8 mouse cellular contexts compared by ENCODE assay signal in genomic region chr2:30743265-30743846, GRCm38 (mm10).
A peak's percentile ranks its signal among the peaks of the same experiment; 100 is the strongest.
DNase-seq lines count a peak whose midpoint lies in the region; ATAC-seq and TF ChIP-seq lines count a peak whose summit lies in the region.

No protein-coding gene starts in this region.

- no peak for DNase-seq in spleen, adult 2 months (ENCODE audit: low read depth in 1 of 2, low spot score in 2 of 2)
- no peak for DNase-seq in spleen, postnatal 10 days (ENCODE audit: low spot score in 2 of 2)
- no peak for DNase-seq in intestine, embryonic 14.5 days (ENCODE audit: low spot score)
- DNase-seq in cerebellum, adult 8-10 months: no peak
- no peak for DNase-seq in frontal cortex, postnatal 10 days (ENCODE audit: low spot score in 2 of 2)
- DNase-seq in ovary, postnatal 10 days (ENCODE audit: low spot score): no peak

- H3K4me3 ChIP-seq in spleen, adult 2 months (ENCODE audit: extremely low read depth, insufficient read depth, insufficient read length): no peak overlapping the region
- no peak overlapping the region for H3K4me3 ChIP-seq in forebrain, embryonic 15.5 days
- no peak overlapping the region for H3K4me3 ChIP-seq in intestine, embryonic 14.5 days (ENCODE audit: low read depth, low read length)
- H3K4me3 ChIP-seq in midbrain, embryonic 12.5 days: no peak overlapping the region

- H3K27me3 ChIP-seq in spleen, adult 2 months (ENCODE audit: control insufficient read depth, insufficient read depth, low read length): no peaks in the 10 kb centered on the region
- H3K27me3 ChIP-seq in forebrain, embryonic 15.5 days: no peaks in the 10 kb centered on the region
- H3K27me3 ChIP-seq in intestine, embryonic 14.5 days (replicated peaks; ENCODE audit: control insufficient read depth, insufficient read depth, low read length): no peaks in the 10 kb centered on the region
- no peaks in the 10 kb centered on the region for H3K27me3 ChIP-seq in midbrain, embryonic 12.5 days

- no peak for TF ChIP-seq CTCF in spleen, adult 2 months (IDR thresholded peaks at IDR 0.05; ENCODE audit: extremely low read depth, insufficient read depth, insufficient read length, insufficient replicate concordance)

- no peaks in the 10 kb centered on the region for H3K36me3 ChIP-seq in spleen, adult 2 months (ENCODE audit: control insufficient read depth, insufficient read depth, low read length)
- H3K36me3 ChIP-seq in forebrain, embryonic 15.5 days: no peaks in the 10 kb centered on the region
- no peaks in the 10 kb centered on the region for H3K36me3 ChIP-seq in intestine, embryonic 14.5 days (ENCODE audit: control insufficient read depth, insufficient read depth, low read length)
- H3K36me3 ChIP-seq in midbrain, embryonic 12.5 days: no peaks in the 10 kb centered on the region

- 60% methylated on average over 4 of the region's 4 CpGs for WGBS in spleen, adult 2 months
- 32% methylated on average over 4 of the region's 4 CpGs for WGBS in forebrain, embryonic 15.5 days
- WGBS in intestine, embryonic 14.5 days: 48% methylated on average over 4 of the region's 4 CpGs
- WGBS in midbrain, embryonic 12.5 days: 31% methylated on average over 4 of the region's 4 CpGs

- 0 out of 2 replicates have a peak overlapping the region, but pooled peaks have one; percentile 29 for H3K9ac ChIP-seq in forebrain, embryonic 15.5 days (replicated peaks)
- no peak overlapping the region for H3K9ac ChIP-seq in intestine, embryonic 14.5 days (ENCODE audit: low read length)
- peak overlapping the region; percentile 37; the same call in 1 of the 2 replicates for H3K9ac ChIP-seq in midbrain, embryonic 12.5 days (replicated peaks)

- 0 out of 2 replicates have a peak, but pooled peaks cover 5% of the 10 kb centered on the region for H3K9me3 ChIP-seq in forebrain, embryonic 15.5 days
- no peaks in the 10 kb centered on the region for H3K9me3 ChIP-seq in intestine, embryonic 14.5 days (ENCODE audit: control insufficient read depth, low read length)
- H3K9me3 ChIP-seq in midbrain, embryonic 12.5 days: no peaks in the 10 kb centered on the region

- H3K27ac ChIP-seq in spleen, adult 2 months (ENCODE audit: insufficient read depth, low read length): peak overlapping the region; percentile 26
- peak overlapping the region; percentile 90 for H3K27ac ChIP-seq in forebrain, embryonic 15.5 days (replicated peaks)
- H3K27ac ChIP-seq in intestine, embryonic 14.5 days (ENCODE audit: low read depth): peak overlapping the region; percentile 52
- peak overlapping the region; percentile 89 for H3K27ac ChIP-seq in midbrain, embryonic 12.5 days (replicated peaks)

- no peak overlapping the region for H3K4me2 ChIP-seq in forebrain, embryonic 15.5 days (replicated peaks)
- H3K4me2 ChIP-seq in intestine, embryonic 14.5 days (ENCODE audit: low read length): no peak overlapping the region
- peak overlapping the region; percentile 14; the same call in 1 of the 2 replicates for H3K4me2 ChIP-seq in midbrain, embryonic 12.5 days (replicated peaks)

- no peak for TF ChIP-seq POLR2A in spleen, adult 2 months (IDR thresholded peaks at IDR 0.05; ENCODE audit: low read depth, low read length)

- peak; percentile 63; the same call in 1 of the 2 replicates for ATAC-seq in forebrain, embryonic 15.5 days (replicated peaks)
- ATAC-seq in intestine, embryonic 14.5 days (replicated peaks; ENCODE audit: low FRiP score, low TSS enrichment, low read depth): no peak
- peak; percentile 49; the same call in 1 of the 2 replicates for ATAC-seq in midbrain, embryonic 12.5 days (ENCODE audit: low FRiP score, low read depth)

- no peaks in the 10 kb centered on the region for H3K4me1 ChIP-seq in spleen, adult 2 months (ENCODE audit: control insufficient read depth, insufficient read depth, insufficient read length)
- H3K4me1 ChIP-seq in forebrain, embryonic 15.5 days: peaks cover 28% of the 10 kb centered on the region
- peaks cover 13% of the 10 kb centered on the region for H3K4me1 ChIP-seq in intestine, embryonic 14.5 days (replicated peaks; ENCODE audit: control insufficient read depth, insufficient read depth, low read length)
- H3K4me1 ChIP-seq in midbrain, embryonic 12.5 days: peaks cover 25% of the 10 kb centered on the region

Comparison
In these comparisons a context has a peak if more than half of its experiments do, and no peak if none do; other contexts are left out.
1. H3K27ac ChIP-seq: peak in every context shown above with its lines; median percentile 90 in forebrain, embryonic 15.5 days; 89 in midbrain, embryonic 12.5 days; 52 in intestine, embryonic 14.5 days; 26 in spleen, adult 2 months.